Mouse (Mus musculus) small intestine, adult 2 months (tissue): Measurements from ENCODE around the gene Nuf2. TPM values are rescaled to one million over a fixed set of nuclear protein-coding genes. Genes with fewer than 3 reads are reported as not detected.

Experiments
- H3K27ac ChIP-seq: fragments of 200-500 bp; 2 replicates; pipeline ENCODE4 v1.5.1; 2012; ENCODE audit warnings: low read depth, low read length, control low read depth, inconsistent platforms; ENCODE audit not compliant: insufficient read depth
- H3K27me3 ChIP-seq: fragments of 200-500 bp; 2 replicates; pipeline ENCODE4 v1.6.1; 2012; ENCODE audit warnings: mild to moderate bottlenecking, moderate library complexity, low read length, inconsistent platforms; ENCODE audit not compliant: control insufficient read depth, insufficient read depth
- H3K36me3 ChIP-seq: fragments of 200-500 bp; 2 replicates; pipeline ENCODE4 v1.6.1; 2012; ENCODE audit warnings: mild to moderate bottlenecking, low read length, control low read depth, inconsistent platforms; ENCODE audit not compliant: control insufficient read depth, insufficient read depth
- H3K4me1 ChIP-seq: fragments of 200-500 bp; 2 replicates; pipeline ENCODE4 v1.6.1; 2012; ENCODE audit warnings: low read length, inconsistent platforms, mixed read lengths; ENCODE audit not compliant: control insufficient read depth, insufficient read depth, insufficient read length
- H3K4me3 ChIP-seq: fragments of 200-500 bp; 2 replicates; pipeline ENCODE4 v1.5.1; 2012; ENCODE audit warnings: low read depth, mild to moderate bottlenecking, control low read depth, inconsistent platforms, low read length, moderate library complexity
- CTCF ChIP-seq: fragments of 200-500 bp; IDR thresholded peaks from 2 replicates; pipeline ENCODE4 v1.5.1; 2012; ENCODE audit warnings: low read depth, mild to moderate bottlenecking, control low read depth, inconsistent platforms, low read length, moderate library complexity, mixed read lengths; ENCODE audit not compliant: insufficient replicate concordance, insufficient read length; ENCODE audit errors: extremely low read depth
- POLR2A ChIP-seq: fragments of 200-500 bp; IDR thresholded peaks from 2 replicates; pipeline ENCODE4 v1.6.1; 2012; ENCODE audit warnings: low read depth, mild to moderate bottlenecking, control low read depth, inconsistent platforms, low read length, moderate library complexity
- WGBS: fragments of 180-500 bp; shearing (Covaris S2); methylation state at CpG from one replicate; pipeline ENCODE4 v1.1.7; 2018; 5-methylcytosine and 5-hydroxymethylcytosine counted together
- polyA plus RNA-seq: library from polyadenylated mRNA; depleted of rRNA; stranded (reverse); fragments of >200 nt; gene quantifications from 2 replicates; pipeline ENCODE4 v1.2.3, GENCODE M21; 2012

Gene Nuf2
- polyA plus RNA-seq, 1 experiment: 0.35 TPM

- 91% methylated on average over 3 of the region's 3 CpGs for WGBS
- Histone ChIP-seq H3K27ac (no peak overlapping the region), H3K4me3 (no peak overlapping the region), H3K27me3 (no peaks in the 10 kb centered on the region), H3K4me1 (no peaks in the 10 kb centered on the region), H3K36me3 (peaks cover 16% of the 10 kb centered on the region)
- TF ChIP-seq POLR2A: no peak
- no peak for TF ChIP-seq CTCF
Observed at GRCm38 (mm10) chr1:169502876-169503275, 28.4 kb downstream of the Nuf2 start.

- H3K36me3 ChIP-seq: peaks cover 5% of the 10 kb centered on the region; the same call in 1 of the 2 replicates
- TF ChIP-seq POLR2A: no peak
- TF ChIP-seq CTCF: no peak
- H3K27ac ChIP-seq: no peak overlapping the region
- no peaks in the 10 kb centered on the region for H3K27me3 ChIP-seq
- no peaks in the 10 kb centered on the region for H3K4me1 ChIP-seq
- 70% methylated on average over 8 of the region's 8 CpGs for WGBS
- no peak overlapping the region for H3K4me3 ChIP-seq
Observed at GRCm38 (mm10) chr1:169495621-169496020, 35.6 kb downstream of the Nuf2 start.

GRCm38 (mm10) chr1:169491561-169491960 is 39.7 kb downstream of the Nuf2 start:
- Histone ChIP-seq H3K27ac (no peak overlapping the region), H3K4me1 (no peaks in the 10 kb centered on the region), H3K36me3 (0 out of 2 replicates have a peak, but pooled peaks cover 2% of the 10 kb centered on the region), H3K27me3 (no peaks in the 10 kb centered on the region), H3K4me3 (no peak overlapping the region)
- 63% methylated on average over 1 of the region's 1 CpGs for WGBS
- TF ChIP-seq POLR2A: no peak
- no peak for TF ChIP-seq CTCF

- 55% methylated on average over 6 of the region's 6 CpGs for WGBS
- TF ChIP-seq POLR2A: no peak
- no peak for TF ChIP-seq CTCF
- no peaks in the 10 kb centered on the region for H3K27me3 ChIP-seq
- no peaks in the 10 kb centered on the region for H3K36me3 ChIP-seq
- no peak overlapping the region for H3K4me3 ChIP-seq
- no peak overlapping the region for H3K27ac ChIP-seq
- no peaks in the 10 kb centered on the region for H3K4me1 ChIP-seq
Observed at GRCm38 (mm10) chr1:169485408-169485885, 45.8 kb downstream of the Nuf2 start.

GRCm38 (mm10) chr1:169484565-169484964 is 46.7 kb downstream of the Nuf2 start:
- H3K4me3 ChIP-seq: no peak overlapping the region
- H3K36me3 ChIP-seq: no peaks in the 10 kb centered on the region
- H3K27me3 ChIP-seq: no peaks in the 10 kb centered on the region
- 79% methylated on average over 4 of the region's 4 CpGs for WGBS
- TF ChIP-seq CTCF (no peak), POLR2A (no peak)
- no peaks in the 10 kb centered on the region for H3K4me1 ChIP-seq
- no peak overlapping the region for H3K27ac ChIP-seq

- Histone ChIP-seq H3K4me3 (no peak overlapping the region), H3K27me3 (no peaks in the 10 kb centered on the region), H3K4me1 (no peaks in the 10 kb centered on the region), H3K36me3 (no peaks in the 10 kb centered on the region), H3K27ac (no peak overlapping the region)
- no peak for TF ChIP-seq CTCF
- TF ChIP-seq POLR2A: no peak
- 59% methylated on average over 6 of the region's 6 CpGs for WGBS
Observed at GRCm38 (mm10) chr1:169482596-169483335, 48.5 kb downstream of the Nuf2 start.

- H3K27ac ChIP-seq: no peak overlapping the region
- no peak overlapping the region for H3K4me3 ChIP-seq
- no peaks in the 10 kb centered on the region for H3K4me1 ChIP-seq
- no peak for TF ChIP-seq CTCF
- TF ChIP-seq POLR2A: no peak
- H3K36me3 ChIP-seq: no peaks in the 10 kb centered on the region
- WGBS: 69% methylated on average over 3 of the region's 3 CpGs
- H3K27me3 ChIP-seq: no peaks in the 10 kb centered on the region
Observed at GRCm38 (mm10) chr1:169471185-169471584, 60.1 kb downstream of the Nuf2 start.
